Mouse (Mus musculus): Measurements from ENCODE around the gene Mip. TPM values are rescaled to one million over a fixed set of nuclear protein-coding genes. Genes with fewer than 3 reads are reported as not detected.

Gene Mip
- total and polyA plus RNA-seq, 3 experiments = not detected

- TF ChIP-seq SIN3A (IDR thresholded peaks at IDR 0.05; ENCODE audit: low read length) = peak; percentile 48; the same call in 1 of the 2 replicates
- TF ChIP-seq JUND (conservative IDR thresholded peaks at IDR 0.05; ENCODE audit: low read depth, low read length) = peak; percentile 51; the same call in 1 of the 2 replicates
- TF ChIP-seq JUN (IDR thresholded peaks at IDR 0.05; ENCODE audit: insufficient read depth, low read depth, low read length) = peak; percentile 59
- no peak for TF ChIP-seq ZNF384 (IDR thresholded peaks at IDR 0.05; ENCODE audit: low read depth, low read length)
- TF ChIP-seq KAT2A (IDR thresholded peaks at IDR 0.05; ENCODE audit: insufficient replicate concordance, low read length) = no peak
- no peak for TF ChIP-seq NRF1 (IDR thresholded peaks at IDR 0.05; ENCODE audit: low read depth, low read length)
- no peak for TF ChIP-seq POLR2A (IDR thresholded peaks at IDR 0.05; ENCODE audit: low read depth, low read length)
- no peak for TF ChIP-seq UBTF (IDR thresholded peaks at IDR 0.05; ENCODE audit: low read depth, low read length)
- no peak for TF ChIP-seq MAZ (IDR thresholded peaks at IDR 0.05; ENCODE audit: low read depth, low read length)
- no peak for TF ChIP-seq CTCF (conservative IDR thresholded peaks at IDR 0.05 in 1 of 2, IDR thresholded peaks at IDR 0.05 in 1 of 2; ENCODE audit: low read depth in 2 of 2, low read length in 2 of 2)
- peak; percentile 58 for TF ChIP-seq MEF2A (IDR thresholded peaks at IDR 0.05; ENCODE audit: borderline replicate concordance, low read depth, low read length)
- no peak for TF ChIP-seq USF2 (conservative IDR thresholded peaks at IDR 0.05; ENCODE audit: low read depth, low read length)
- peak; percentile 84; the same call in 1 of the 2 replicates for TF ChIP-seq MXI1 (IDR thresholded peaks at IDR 0.05; ENCODE audit: low read depth, low read length)
- no peak for TF ChIP-seq NELFE (IDR thresholded peaks at IDR 0.05; ENCODE audit: low read depth, low read length)
- TF ChIP-seq TCF12 (IDR thresholded peaks at IDR 0.05; ENCODE audit: low read depth, low read length) = peak; percentile 56; the same call in 1 of the 2 replicates
- TF ChIP-seq BHLHE40 (IDR thresholded peaks at IDR 0.05; ENCODE audit: low read depth, low read length) = peak; percentile 91
- peak; percentile 66 for TF ChIP-seq IRF4 (IDR thresholded peaks at IDR 0.05; ENCODE audit: low read depth, low read length)
- TF ChIP-seq MAX (IDR thresholded peaks at IDR 0.05; ENCODE audit: low read length) = peak; percentile 81
- no peak for TF ChIP-seq ZMIZ1 (IDR thresholded peaks at IDR 0.05; ENCODE audit: low read depth, low read length)
- peak; percentile 27; the same call in 1 of the 2 replicates for TF ChIP-seq HCFC1 (IDR thresholded peaks at IDR 0.05; ENCODE audit: low read depth, low read length)
- 0 out of 2 replicates have a peak, but pooled peaks have one; percentile 48 for TF ChIP-seq RCOR1 (conservative IDR thresholded peaks at IDR 0.05; ENCODE audit: low read depth, low read length)
- peak; percentile 55; the same call in 1 of the 2 replicates for TF ChIP-seq CHD2 (IDR thresholded peaks at IDR 0.05; ENCODE audit: low read length)
- TF ChIP-seq ETS1 (conservative IDR thresholded peaks at IDR 0.05; ENCODE audit: low read depth, low read length) = peak; percentile 94
- no peak for TF ChIP-seq ZC3H11A (IDR thresholded peaks at IDR 0.05; ENCODE audit: low read depth, low read length)
- TF ChIP-seq ELF1 (IDR thresholded peaks at IDR 0.05; ENCODE audit: low read depth, low read length) = no peak
- TF ChIP-seq E2F4 (IDR thresholded peaks at IDR 0.05; ENCODE audit: insufficient replicate concordance, low read depth, low read length) = no peak
- peak; percentile 77 for TF ChIP-seq MAFK (IDR thresholded peaks at IDR 0.05; ENCODE audit: insufficient replicate concordance, low read length)
- peak; percentile 85 for TF ChIP-seq MYC (IDR thresholded peaks at IDR 0.05; ENCODE audit: low read depth, low read length)
- TF ChIP-seq POLR2AphosphoS2 (IDR thresholded peaks at IDR 0.05; ENCODE audit: low read depth, low read length) = no peak
- peak; percentile 64 for TF ChIP-seq EP300 (IDR thresholded peaks at IDR 0.05; ENCODE audit: low read length)
- in situ Hi-C loops (cut with MboI; ENCODE audit: low pct_ligation_motif_present, low pct_unique_long_range_greater_than_20kb, low sequenced_read_pairs) = no loop called here
Measured at GRCm38 (mm10) chr10:128256328-128256727, 30.7 kb downstream of the Mip start.

More at GRCm38 (mm10) chr10:128256328-128256727, 30.7 kb downstream of the Mip start:
- Histone ChIP-seq H3K4me1 (ENCODE audit: control insufficient read depth in 1 of 2, insufficient read depth in 2 of 2) (peaks cover 23 to 47% of the 10 kb centered on the region in 2 experiments), H3K9me3 (replicated peaks; ENCODE audit: low read length) (no peaks in the 10 kb centered on the region), H3K27ac (ENCODE audit: insufficient read depth, low read depth) (no peak overlapping the region), H3K4me2 (ENCODE audit: insufficient read depth, low read depth, poor library complexity, severe bottlenecking) (0 out of 2 replicates have a peak overlapping the region, but pooled peaks have one; percentile 1), H3K9ac (ENCODE audit: insufficient read depth, low read depth) (peak overlapping the region; percentile 23; the same call in 1 of the 2 replicates), H3K36me3 (replicated peaks in 1 of 2; ENCODE audit: control insufficient read depth in 1 of 2, insufficient read depth in 1 of 2, low read length in 1 of 2) (peaks cover 13 to 32% of the 10 kb centered on the region in 2 experiments), H3K27me3 (replicated peaks) (no peaks in the 10 kb centered on the region), H3K79me2 (replicated peaks; ENCODE audit: control insufficient read depth, extremely low read depth, insufficient read depth, poor library complexity, severe bottlenecking) (no peaks in the 10 kb centered on the region), H3K4me3 (replicated peaks in 1 of 3; ENCODE audit: low read depth in 2 of 3, low read length in 2 of 3, poor library complexity in 1 of 3) (peak overlapping the region in 1 of 3 experiments; percentile 3)
- dilution Hi-C loops (cut with MboI; ENCODE audit: extremely low pct_ligation_motif_present, extremely low pct_unique_long_range_greater_than_20kb, low sequenced_read_pairs) = no loop called here
- DNase-seq (ENCODE audit: extremely low read depth) = peak; percentile 74
